Mouse (Mus musculus): ENCODE results near the gene Gm364. TPM values are rescaled to one million over a fixed set of nuclear protein-coding genes. Genes with fewer than 3 reads are reported as not detected.

Gm364 gene
- polyA plus RNA-seq (2015; fragmentation: Nextera tagmentation; extraction: Ambion mirVana) = not detected in 2 replicates

- Histone ChIP-seq H3K36me3 (no peaks in the 10 kb centered on the region), H3K9ac (no peak within 1 kb of the TSS), H3K9me3 (no peaks in the 10 kb centered on the region), H3K27ac (no peak within 1 kb of the TSS), H3K27me3 (no peaks in the 10 kb centered on the region), H3K4me1 (replicated peaks) (no peaks in the 10 kb centered on the region), H3K4me2 (no peak within 1 kb of the TSS), H3K4me3 (no peak within 1 kb of the TSS)
- no peak for ATAC-seq (ENCODE audit: low FRiP score)
- 92% methylated on average over 12 of the region's 12 CpGs for WGBS
Observed at GRCm38 (mm10) chrX:57408769-57409168, at the start of gene Gm364. Gm364 (plus strand) TSS chrX:57409154.

GRCm38 (mm10) chrX:57359316-57359715, 49.6 kb upstream of the Gm364 start:
- no peak overlapping the region for H3K4me3 ChIP-seq
- no peak for ATAC-seq (ENCODE audit: low FRiP score)
- 54% methylated on average over 1 of the region's 1 CpGs for WGBS

GRCm38 (mm10) chrX:57364891-57365569, 43.9 kb upstream of the Gm364 start:
- Histone ChIP-seq H3K9me3 (no peaks in the 10 kb centered on the region), H3K27me3 (no peaks in the 10 kb centered on the region), H3K4me2 (no peak overlapping the region), H3K9ac (no peak overlapping the region), H3K36me3 (no peaks in the 10 kb centered on the region), H3K27ac (no peak overlapping the region), H3K4me1 (replicated peaks) (no peaks in the 10 kb centered on the region), H3K4me3 (no peak overlapping the region)
- ATAC-seq (ENCODE audit: low FRiP score) = no peak
- 58% methylated on average over 2 of the region's 2 CpGs for WGBS

More at GRCm38 (mm10) chrX:57359316-57359715, 49.6 kb upstream of the Gm364 start:
- Histone ChIP-seq H3K36me3 (no peaks in the 10 kb centered on the region), H3K27ac (no peak overlapping the region), H3K9me3 (no peaks in the 10 kb centered on the region), H3K4me2 (no peak overlapping the region), H3K9ac (no peak overlapping the region), H3K27me3 (no peaks in the 10 kb centered on the region), H3K4me1 (replicated peaks) (no peaks in the 10 kb centered on the region)

GRCm38 (mm10) chrX:57372965-57373364, 36.0 kb upstream of the Gm364 start:
- H3K4me3 ChIP-seq = no peak overlapping the region
- H3K9me3 ChIP-seq = no peaks in the 10 kb centered on the region
- no peaks in the 10 kb centered on the region for H3K27me3 ChIP-seq
- H3K36me3 ChIP-seq = peaks cover 14% of the 10 kb centered on the region
- no peak overlapping the region for H3K4me2 ChIP-seq
- ATAC-seq (ENCODE audit: low FRiP score) = no peak
- WGBS = 86% methylated on average over 4 of the region's 4 CpGs
- H3K4me1 ChIP-seq (replicated peaks) = no peaks in the 10 kb centered on the region
- H3K9ac ChIP-seq = no peak overlapping the region
- H3K27ac ChIP-seq = no peak overlapping the region

- no peak for ATAC-seq (ENCODE audit: low FRiP score)
- WGBS = 89% methylated on average over 2 of the region's 2 CpGs
- Histone ChIP-seq H3K9ac (no peak overlapping the region), H3K4me2 (no peak overlapping the region), H3K4me1 (replicated peaks) (no peaks in the 10 kb centered on the region), H3K27me3 (no peaks in the 10 kb centered on the region), H3K27ac (no peak overlapping the region), H3K9me3 (no peaks in the 10 kb centered on the region), H3K36me3 (peaks cover 16% of the 10 kb centered on the region), H3K4me3 (no peak overlapping the region)
Observed at GRCm38 (mm10) chrX:57373543-57373942, 35.4 kb upstream of the Gm364 start.

- H3K36me3 ChIP-seq = peaks cover 19% of the 10 kb centered on the region
- WGBS = 91% methylated on average over 2 of the region's 2 CpGs
- no peaks in the 10 kb centered on the region for H3K27me3 ChIP-seq
- no peak overlapping the region for H3K27ac ChIP-seq
- H3K9ac ChIP-seq = no peak overlapping the region
- no peaks in the 10 kb centered on the region for H3K9me3 ChIP-seq
- ATAC-seq (ENCODE audit: low FRiP score) = no peak
- H3K4me1 ChIP-seq (replicated peaks) = no peaks in the 10 kb centered on the region
- no peak overlapping the region for H3K4me2 ChIP-seq
- no peak overlapping the region for H3K4me3 ChIP-seq
Observed at GRCm38 (mm10) chrX:57374029-57374428, 34.9 kb upstream of the Gm364 start.

- Histone ChIP-seq H3K36me3 (peaks cover 33% of the 10 kb centered on the region), H3K9ac (no peak overlapping the region), H3K4me1 (replicated peaks) (no peaks in the 10 kb centered on the region), H3K9me3 (no peaks in the 10 kb centered on the region), H3K27ac (no peak overlapping the region), H3K4me2 (no peak overlapping the region), H3K27me3 (no peaks in the 10 kb centered on the region), H3K4me3 (no peak overlapping the region)
- ATAC-seq (ENCODE audit: low FRiP score) = no peak
- WGBS = 77% methylated on average over 3 of the region's 3 CpGs
Observed at GRCm38 (mm10) chrX:57377096-57377495, 31.9 kb upstream of the Gm364 start.

GRCm38 (mm10) chrX:57378579-57378978, 30.4 kb upstream of the Gm364 start:
- H3K9me3 ChIP-seq = no peaks in the 10 kb centered on the region
- no peak for ATAC-seq (ENCODE audit: low FRiP score)
- no peak overlapping the region for H3K4me3 ChIP-seq
- H3K27ac ChIP-seq = no peak overlapping the region
- H3K9ac ChIP-seq = no peak overlapping the region
- H3K36me3 ChIP-seq = peaks cover 36% of the 10 kb centered on the region
- H3K4me2 ChIP-seq = no peak overlapping the region
- no peaks in the 10 kb centered on the region for H3K4me1 ChIP-seq (replicated peaks)
- 79% methylated on average over 3 of the region's 3 CpGs for WGBS
- no peaks in the 10 kb centered on the region for H3K27me3 ChIP-seq

- Histone ChIP-seq H3K27me3 (no peaks in the 10 kb centered on the region), H3K27ac (no peak overlapping the region), H3K36me3 (peaks cover 44% of the 10 kb centered on the region), H3K4me1 (replicated peaks) (no peaks in the 10 kb centered on the region), H3K4me2 (no peak overlapping the region), H3K4me3 (no peak overlapping the region), H3K9me3 (no peaks in the 10 kb centered on the region), H3K9ac (no peak overlapping the region)
- ATAC-seq (ENCODE audit: low FRiP score) = peak; percentile 61; the same call in 1 of the 2 replicates
- 63% methylated on average over 5 of the region's 5 CpGs for WGBS
Observed at GRCm38 (mm10) chrX:57380915-57381314, 28.0 kb upstream of the Gm364 start.

- Histone ChIP-seq H3K27ac (peak within 1 kb of the TSS; percentile 94), H3K36me3 (peaks cover 20% of the 10 kb centered on the region), H3K4me1 (replicated peaks) (peaks cover 4% of the 10 kb centered on the region; the same call in 1 of the 2 replicates), H3K27me3 (no peaks in the 10 kb centered on the region), H3K4me3 (peak within 1 kb of the TSS; percentile 56), H3K4me2 (peak within 1 kb of the TSS; percentile 58), H3K9me3 (no peaks in the 10 kb centered on the region), H3K9ac (peak within 1 kb of the TSS; percentile 77)
- 20% methylated on average over 50 of the region's 50 CpGs for WGBS
- peak; percentile 96 for ATAC-seq (ENCODE audit: low FRiP score)
Observed at GRCm38 (mm10) chrX:57392367-57393246, 16.3 kb upstream of the Gm364 start, which contains the start of gene Rbmx. Rbmx (minus strand) TSS chrX:57393036.

GRCm38 (mm10) chrX:57393412-57393811, 15.5 kb upstream of the Gm364 start:
- Histone ChIP-seq H3K4me2 (peak overlapping the region; percentile 46), H3K36me3 (peaks cover 15% of the 10 kb centered on the region), H3K9me3 (no peaks in the 10 kb centered on the region), H3K27ac (no peak overlapping the region), H3K4me1 (replicated peaks) (peaks cover 4% of the 10 kb centered on the region; the same call in 1 of the 2 replicates), H3K9ac (no peak overlapping the region), H3K27me3 (no peaks in the 10 kb centered on the region), H3K4me3 (peak overlapping the region; percentile 56)
- ATAC-seq (ENCODE audit: low FRiP score) = peak; percentile 47
- 18% methylated on average over 7 of the region's 7 CpGs for WGBS

- 86% methylated on average over 1 of the region's 1 CpGs for WGBS
- no peaks in the 10 kb centered on the region for H3K27me3 ChIP-seq
- no peak overlapping the region for H3K27ac ChIP-seq
- no peak overlapping the region for H3K9ac ChIP-seq
- no peak overlapping the region for H3K4me3 ChIP-seq
- ATAC-seq (ENCODE audit: low FRiP score) = no peak
- no peaks in the 10 kb centered on the region for H3K9me3 ChIP-seq
- H3K4me2 ChIP-seq = no peak overlapping the region
- H3K36me3 ChIP-seq = no peaks in the 10 kb centered on the region
- H3K4me1 ChIP-seq (replicated peaks) = no peaks in the 10 kb centered on the region
Observed at GRCm38 (mm10) chrX:57401388-57401787, 7.6 kb upstream of the Gm364 start.
